9 mouse cellular contexts compared by ENCODE assay signal in genomic region chr10:51678251-51678639, GRCm38 (mm10). TPM values are rescaled to one million over a fixed set of nuclear protein-coding genes. Genes with fewer than 3 reads are reported as not detected.
DNase-seq lines count a peak whose midpoint lies in the region; ATAC-seq lines count a peak whose summit lies in the region.
"Had no signal": no experiment of that assay in that cellular context is flagged by ENCODE, and none has a peak within 500 bp of the region (broad histone marks: within the 10 kb centered on the region; RNA-seq: fewer than 3 reads in every experiment).

No protein-coding gene starts in this region.

- no peak for ATAC-seq in heart, embryonic 15.5 days (replicated peaks; ENCODE audit: insufficient number of reproducible peaks, insufficient read depth, low FRiP score, low read depth)
- ATAC-seq in common myeloid progenitor, adult 5-6 weeks (replicated peaks; ENCODE audit: low read depth, poor library complexity, severe bottlenecking), result 0 out of 2 replicates have a peak, but pooled peaks have one; percentile 11
- ATAC-seq in hindbrain, embryonic 12.5 days (ENCODE audit: low FRiP score), result no peak
- ATAC-seq in midbrain, embryonic 11.5 days (ENCODE audit: low FRiP score), result peak; percentile 48; the same call in 1 of the 2 replicates

- H3K27me3 ChIP-seq in heart, embryonic 15.5 days, result peaks cover 26% of the 10 kb centered on the region
- peaks cover 31% of the 10 kb centered on the region for H3K27me3 ChIP-seq in hindbrain, embryonic 12.5 days
- peaks cover 28% of the 10 kb centered on the region for H3K27me3 ChIP-seq in midbrain, embryonic 11.5 days (ENCODE audit: control insufficient read depth, insufficient read depth, low read length)

- H3K27ac ChIP-seq in heart, embryonic 15.5 days, result no peak overlapping the region
- H3K27ac ChIP-seq in hindbrain, embryonic 12.5 days, result no peak overlapping the region
- no peak overlapping the region for H3K27ac ChIP-seq in midbrain, embryonic 11.5 days (ENCODE audit: low read depth, low read length)

- peak overlapping the region; percentile 84 for H3K4me2 ChIP-seq in heart, embryonic 15.5 days
- peak overlapping the region; percentile 95 for H3K4me2 ChIP-seq in hindbrain, embryonic 12.5 days (replicated peaks)
- peak overlapping the region; percentile 84 for H3K4me2 ChIP-seq in midbrain, embryonic 11.5 days

- DNase-seq in heart, postnatal 25 days (ENCODE audit: low spot score), result no peak
- peak; percentile 84 for DNase-seq in midbrain, embryonic 11.5 days (ENCODE audit: low spot score, missing footprints)
- no peak for DNase-seq in gastrocnemius, postnatal 36 days
- no peak for DNase-seq in urinary bladder, postnatal 36 days (ENCODE audit: low spot score in 2 of 2)
- no peak for DNase-seq in cerebellum, postnatal 10 days
- DNase-seq: heart, postnatal 10 days had no signal

- WGBS in heart, embryonic 15.5 days, result 10% methylated on average over 10 of the region's 10 CpGs
- WGBS in hindbrain, embryonic 12.5 days, result 6% methylated on average over 10 of the region's 10 CpGs
- WGBS in midbrain, embryonic 11.5 days, result 4% methylated on average over 10 of the region's 10 CpGs

- no peaks in the 10 kb centered on the region for H3K9me3 ChIP-seq in heart, embryonic 15.5 days (replicated peaks)
- H3K9me3 ChIP-seq in hindbrain, embryonic 12.5 days (replicated peaks), result no peaks in the 10 kb centered on the region
- no peaks in the 10 kb centered on the region for H3K9me3 ChIP-seq in midbrain, embryonic 11.5 days (ENCODE audit: control insufficient read depth, low read length)

- peak overlapping the region; percentile 48 for H3K4me3 ChIP-seq in heart, embryonic 15.5 days
- H3K4me3 ChIP-seq in hindbrain, embryonic 12.5 days, result peak overlapping the region; percentile 44
- peak overlapping the region; percentile 43 for H3K4me3 ChIP-seq in midbrain, embryonic 11.5 days (ENCODE audit: low read depth, low read length)

- H3K9ac ChIP-seq in heart, embryonic 15.5 days, result no peak overlapping the region
- no peak overlapping the region; the same call in 1 of the 2 replicates for H3K9ac ChIP-seq in hindbrain, embryonic 12.5 days
- H3K9ac ChIP-seq in midbrain, embryonic 11.5 days (ENCODE audit: low read length), result no peak overlapping the region

- intact Hi-C loops in heart, postnatal 25 days (cut with DNase I), result no loop called here
- intact Hi-C loops in gastrocnemius, postnatal 36 days (cut with DNase I), result no loop called here

- peaks cover 9% of the 10 kb centered on the region for H3K4me1 ChIP-seq in heart, embryonic 15.5 days (replicated peaks)
- peaks cover 10% of the 10 kb centered on the region for H3K4me1 ChIP-seq in hindbrain, embryonic 12.5 days
- peaks cover 3% of the 10 kb centered on the region; the same call in 1 of the 2 replicates for H3K4me1 ChIP-seq in midbrain, embryonic 11.5 days (ENCODE audit: control insufficient read depth, insufficient read depth, low read length)

- no peaks in the 10 kb centered on the region for H3K36me3 ChIP-seq in heart, embryonic 15.5 days
- H3K36me3 ChIP-seq in hindbrain, embryonic 12.5 days, result no peaks in the 10 kb centered on the region
- H3K36me3 ChIP-seq in midbrain, embryonic 11.5 days (ENCODE audit: control insufficient read depth, insufficient read depth, low read length), result no peaks in the 10 kb centered on the region

RNA-seq across cellular contexts. Expression of gene Rfx6, which starts 0.7 kb away (rescaled TPM):
- not detected in 2 replicates for polyA plus RNA-seq in heart, embryonic 15.5 days (2015; fragmentation: Nextera tagmentation; extraction: Ambion mirVana)
- total RNA-seq in heart, postnatal 25 days (2021), result not detected
- total RNA-seq in common myeloid progenitor, adult 5-6 weeks (2017), result not detected in 2 replicates
- polyA plus RNA-seq in hindbrain, embryonic 12.5 days (2016; fragmentation: Nextera tagmentation; extraction: Ambion mirVana), result not detected in 2 replicates
- not detected in 2 replicates for polyA plus RNA-seq in midbrain, embryonic 11.5 days (2014; fragmentation: Nextera tagmentation; extraction: Ambion mirVana)
- total RNA-seq in gastrocnemius, postnatal 36 days (2021), result not detected
- total RNA-seq: heart, postnatal 10 days had no signal

RNA-seq across cellular contexts. Expression of gene Gprc6a, which starts 47.0 kb away (rescaled TPM):
- polyA plus RNA-seq in heart, embryonic 15.5 days (2015; fragmentation: Nextera tagmentation; extraction: Ambion mirVana), result not detected in 2 replicates
- total RNA-seq in heart, postnatal 25 days (2021), result not detected
- total RNA-seq in common myeloid progenitor, adult 5-6 weeks (2017), result not detected in 2 replicates
- 0.09 TPM in 1 of 2 replicates, not detected in the other for polyA plus RNA-seq in hindbrain, embryonic 12.5 days (2016; fragmentation: Nextera tagmentation; extraction: Ambion mirVana)
- polyA plus RNA-seq in midbrain, embryonic 11.5 days (2014; fragmentation: Nextera tagmentation; extraction: Ambion mirVana), result 0.11 TPM in 1 of 2 replicates, not detected in the other
- not detected for total RNA-seq in gastrocnemius, postnatal 36 days (2021)
- total RNA-seq: heart, postnatal 10 days had no signal

Comparison
In these comparisons a context has a peak if more than half of its experiments do, and no peak if none do; other contexts are left out.
1. ATAC-seq: peak in common myeloid progenitor, adult 5-6 weeks (single experiment) and midbrain, embryonic 11.5 days (single experiment); none in heart, embryonic 15.5 days (single experiment) and hindbrain, embryonic 12.5 days (single experiment).
2. Peak in every context shown above with its lines, with median percentiles within 50 percentile points of each other: H3K4me2 ChIP-seq and H3K4me3 ChIP-seq.